11 mouse cellular contexts compared by ENCODE assay signal in the genomic region with DNA sequence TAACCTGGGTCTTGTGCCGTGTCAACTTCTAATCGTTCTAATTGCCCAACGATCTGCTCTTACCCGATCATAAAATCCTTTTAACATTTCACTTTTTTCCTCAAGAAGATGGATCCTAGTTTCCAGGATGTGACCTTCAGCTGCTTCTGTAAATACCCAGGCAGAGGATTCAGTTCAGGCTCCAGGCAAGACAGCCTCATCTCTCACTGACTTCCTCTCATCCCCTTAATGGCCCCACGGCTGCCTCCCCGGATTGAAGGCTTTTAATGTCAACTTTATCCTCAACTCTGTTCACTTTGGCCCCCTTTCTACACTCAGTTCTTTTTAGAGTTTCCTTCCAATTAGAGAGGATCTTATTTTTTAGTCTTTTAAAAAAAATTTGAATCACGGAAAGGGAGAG.
A peak's percentile ranks its signal among the peaks of the same experiment; 100 is the strongest.
DNase-seq lines count a peak whose midpoint lies in the region; ATAC-seq and TF ChIP-seq lines count a peak whose summit lies in the region.
"Had no signal": no experiment of that assay in that cellular context is flagged by ENCODE, and none has a peak within 500 bp of the region (broad histone marks: within the 10 kb centered on the region; RNA-seq: fewer than 3 reads in every experiment).

No protein-coding gene starts in this region.

- ATAC-seq in forebrain, embryonic 15.5 days (replicated peaks) = no peak
- ATAC-seq in forebrain, embryonic 11.5 days (replicated peaks; ENCODE audit: low FRiP score) = no peak
- no peak for ATAC-seq in kidney, embryonic 16.5 days (ENCODE audit: low FRiP score, low TSS enrichment)
- ATAC-seq in midbrain, embryonic 11.5 days (ENCODE audit: low FRiP score) = no peak

- H3K4me3 ChIP-seq in forebrain, embryonic 15.5 days = no peak overlapping the region
- no peak overlapping the region for H3K4me3 ChIP-seq in forebrain, embryonic 11.5 days (ENCODE audit: low read depth, low read length)
- no peak overlapping the region for H3K4me3 ChIP-seq in kidney, embryonic 16.5 days (ENCODE audit: low read length)
- no peak overlapping the region for H3K4me3 ChIP-seq in midbrain, embryonic 11.5 days (ENCODE audit: low read depth, low read length)

- no peak for DNase-seq in forebrain, embryonic 11.5 days (ENCODE audit: low spot score)
- DNase-seq in kidney, adult 9 months = no peak
- DNase-seq in brain, embryonic 14.5 days (ENCODE audit: low read depth) = peak; percentile 40
- DNase-seq in midbrain, embryonic 11.5 days (ENCODE audit: low spot score, missing footprints) = no peak
- no peak for DNase-seq in c-Kit-positive CD71-positive TER-119-positive erythroid progenitor cells, embryonic 14.5 days (ENCODE audit: low spot score)
- no peak for DNase-seq in left cerebral cortex, adult 8-10 months (ENCODE audit: low spot score in 2 of 2)
- DNase-seq: cerebellum, adult 11-12 months; gastrocnemius, postnatal 14 days; kidney, postnatal 14 days had no signal

- no peak for TF ChIP-seq CTCF in brain, embryonic 14.5 days (IDR thresholded peaks at IDR 0.05; ENCODE audit: borderline replicate concordance, extremely low read depth, insufficient read depth, insufficient read length)

- no peaks in the 10 kb centered on the region for H3K27me3 ChIP-seq in forebrain, embryonic 15.5 days
- no peaks in the 10 kb centered on the region for H3K27me3 ChIP-seq in forebrain, embryonic 11.5 days (ENCODE audit: control insufficient read depth, insufficient read depth, low read length)
- no peaks in the 10 kb centered on the region for H3K27me3 ChIP-seq in kidney, embryonic 16.5 days (ENCODE audit: insufficient read depth, low read length)
- H3K27me3 ChIP-seq in midbrain, embryonic 11.5 days (ENCODE audit: control insufficient read depth, insufficient read depth, low read length) = no peaks in the 10 kb centered on the region

- no peak for TF ChIP-seq POLR2A in brain, embryonic 14.5 days (IDR thresholded peaks at IDR 0.05; ENCODE audit: borderline replicate concordance, extremely low read depth, insufficient read depth, insufficient read length, poor library complexity, severe bottlenecking)

- H3K27ac ChIP-seq in forebrain, embryonic 15.5 days (replicated peaks) = no peak overlapping the region
- H3K27ac ChIP-seq in forebrain, embryonic 11.5 days (ENCODE audit: low read depth, low read length) = no peak overlapping the region
- H3K27ac ChIP-seq in kidney, embryonic 16.5 days (ENCODE audit: low read length) = no peak overlapping the region
- H3K27ac ChIP-seq in midbrain, embryonic 11.5 days (ENCODE audit: low read depth, low read length) = peak overlapping the region; percentile 20; the same call in 1 of the 2 replicates

- no peaks in the 10 kb centered on the region for H3K9me3 ChIP-seq in forebrain, embryonic 15.5 days
- H3K9me3 ChIP-seq in forebrain, embryonic 11.5 days (ENCODE audit: control insufficient read depth, low read length) = no peaks in the 10 kb centered on the region
- no peaks in the 10 kb centered on the region for H3K9me3 ChIP-seq in kidney, embryonic 16.5 days (ENCODE audit: low read length)
- H3K9me3 ChIP-seq in midbrain, embryonic 11.5 days (ENCODE audit: control insufficient read depth, low read length) = no peaks in the 10 kb centered on the region

- H3K4me1 ChIP-seq in forebrain, embryonic 15.5 days = peaks cover 21% of the 10 kb centered on the region
- H3K4me1 ChIP-seq in forebrain, embryonic 11.5 days (replicated peaks; ENCODE audit: control insufficient read depth, insufficient read depth, low read length) = peaks cover 5% of the 10 kb centered on the region; the same call in 1 of the 2 replicates
- H3K4me1 ChIP-seq in kidney, embryonic 16.5 days (ENCODE audit: insufficient read depth, low read length) = 0 out of 2 replicates have a peak, but pooled peaks cover 4% of the 10 kb centered on the region
- peaks cover 12% of the 10 kb centered on the region for H3K4me1 ChIP-seq in midbrain, embryonic 11.5 days (ENCODE audit: control insufficient read depth, insufficient read depth, low read length)

- WGBS in forebrain, embryonic 15.5 days = 46% methylated on average over 7 of the region's 7 CpGs
- WGBS in forebrain, embryonic 11.5 days = 55% methylated on average over 7 of the region's 7 CpGs
- 6% methylated on average over 7 of the region's 7 CpGs for WGBS in kidney, embryonic 16.5 days
- WGBS in midbrain, embryonic 11.5 days = 62% methylated on average over 7 of the region's 7 CpGs

- peak overlapping the region; percentile 5; the same call in 1 of the 2 replicates for H3K4me2 ChIP-seq in forebrain, embryonic 15.5 days (replicated peaks)
- no peak overlapping the region for H3K4me2 ChIP-seq in forebrain, embryonic 11.5 days (ENCODE audit: low read depth, low read length, severe bottlenecking)
- H3K4me2 ChIP-seq in kidney, embryonic 16.5 days (replicated peaks; ENCODE audit: low read depth, low read length) = peak overlapping the region; percentile 34
- H3K4me2 ChIP-seq in midbrain, embryonic 11.5 days = no peak overlapping the region; the same call in 1 of the 2 replicates

- no peak overlapping the region for H3K9ac ChIP-seq in forebrain, embryonic 15.5 days (replicated peaks)
- no peak overlapping the region for H3K9ac ChIP-seq in forebrain, embryonic 11.5 days (ENCODE audit: low read length)
- H3K9ac ChIP-seq in kidney, embryonic 16.5 days (replicated peaks; ENCODE audit: low read length) = no peak overlapping the region
- H3K9ac ChIP-seq in midbrain, embryonic 11.5 days (ENCODE audit: low read length) = no peak overlapping the region

- H3K36me3 ChIP-seq in forebrain, embryonic 15.5 days = no peaks in the 10 kb centered on the region
- no peaks in the 10 kb centered on the region for H3K36me3 ChIP-seq in forebrain, embryonic 11.5 days (ENCODE audit: control insufficient read depth, insufficient read depth, low read length)
- H3K36me3 ChIP-seq in kidney, embryonic 16.5 days (ENCODE audit: insufficient read depth, low read length) = no peaks in the 10 kb centered on the region
- H3K36me3 ChIP-seq in midbrain, embryonic 11.5 days (ENCODE audit: control insufficient read depth, insufficient read depth, low read length) = no peaks in the 10 kb centered on the region

Comparison
In these comparisons a context has a peak if more than half of its experiments do, and no peak if none do; other contexts are left out.
1. H3K4me2 ChIP-seq: peak in forebrain, embryonic 15.5 days (single experiment) and kidney, embryonic 16.5 days (single experiment); none in forebrain, embryonic 11.5 days (single experiment) and midbrain, embryonic 11.5 days (single experiment).